13 mouse cellular contexts compared by ENCODE assay signal in the genomic region with DNA sequence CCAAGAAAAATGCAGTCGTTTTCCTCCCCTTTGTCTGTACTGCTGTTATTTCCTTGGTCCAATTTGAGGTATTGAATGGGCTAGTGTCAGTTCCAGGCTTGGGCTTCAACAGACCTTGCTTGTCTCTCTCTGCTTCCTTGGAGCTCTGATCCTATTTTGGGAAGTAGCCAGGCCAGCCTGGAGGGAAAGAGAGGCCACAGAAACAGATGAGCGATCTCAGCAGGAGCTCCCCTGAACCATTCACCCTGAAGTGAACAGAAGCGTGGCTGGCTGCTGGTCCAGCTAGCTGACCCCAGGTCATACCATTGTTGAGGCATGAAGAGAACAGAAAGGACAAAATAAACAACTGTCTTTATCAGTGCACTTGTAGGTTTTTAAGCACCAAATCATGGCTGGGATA. TPM values are rescaled to one million over a fixed set of nuclear protein-coding genes. Genes with fewer than 3 reads are reported as not detected.
DNase-seq lines count a peak whose midpoint lies in the region; ATAC-seq and TF ChIP-seq lines count a peak whose summit lies in the region.
"Had no signal": no experiment of that assay in that cellular context is flagged by ENCODE, and none has a peak within 500 bp of the region (broad histone marks: within the 10 kb centered on the region; RNA-seq: fewer than 3 reads in every experiment).

No protein-coding gene starts in this region.

- no peak for TF ChIP-seq CTCF in layer of hippocampus, adult 2 months (conservative IDR thresholded peaks at IDR 0.05)

- no peak overlapping the region for H3K4me3 ChIP-seq in intestine, embryonic 14.5 days (ENCODE audit: low read depth, low read length)
- no peak overlapping the region for H3K4me3 ChIP-seq in intestine, embryonic 16.5 days (ENCODE audit: low read length)
- no peak overlapping the region for H3K4me3 ChIP-seq in embryonic facial prominence, embryonic 10.5 days
- H3K4me3 ChIP-seq in limb, embryonic 13.5 days: no peak overlapping the region
- H3K4me3 ChIP-seq in layer of hippocampus, adult 2 months: no peak overlapping the region
- H3K4me3 ChIP-seq: myocyte had no signal

- H3K4me1 ChIP-seq in intestine, embryonic 14.5 days (replicated peaks; ENCODE audit: control insufficient read depth, insufficient read depth, low read length): peaks cover 25% of the 10 kb centered on the region
- peaks cover 36% of the 10 kb centered on the region for H3K4me1 ChIP-seq in intestine, embryonic 16.5 days (ENCODE audit: control insufficient read depth, insufficient read depth, low read length)
- H3K4me1 ChIP-seq in embryonic facial prominence, embryonic 10.5 days: peaks cover 45% of the 10 kb centered on the region
- peaks cover 30% of the 10 kb centered on the region for H3K4me1 ChIP-seq in limb, embryonic 13.5 days

- no peak for ATAC-seq in intestine, embryonic 14.5 days (replicated peaks; ENCODE audit: low FRiP score, low TSS enrichment, low read depth)
- no peak for ATAC-seq in intestine, embryonic 16.5 days
- no peak for ATAC-seq in limb, embryonic 13.5 days (ENCODE audit: low FRiP score, low read depth)
- ATAC-seq: activated CD4-positive, CD25-positive, alpha-beta regulatory T cell, adult 4 months had no signal

- H3K9ac ChIP-seq in intestine, embryonic 14.5 days (ENCODE audit: low read length): no peak overlapping the region
- H3K9ac ChIP-seq in intestine, embryonic 16.5 days (ENCODE audit: low read depth, low read length): no peak overlapping the region
- H3K9ac ChIP-seq in limb, embryonic 13.5 days: no peak overlapping the region

- no peak for DNase-seq in intestine, embryonic 14.5 days (ENCODE audit: low spot score)
- peak; percentile 94 for DNase-seq in Muller cell, postnatal 12 days (ENCODE audit: inconsistent ontology term)
- DNase-seq in embryonic facial prominence, embryonic 10.5 days (ENCODE audit: low spot score): peak; percentile 22
- DNase-seq in layer of hippocampus, adult 2 months (ENCODE audit: low spot score in 2 of 2): no peak
- no peak for DNase-seq in thymus, postnatal 36 days
- no peak for DNase-seq in frontal cortex, postnatal 36 days (ENCODE audit: low spot score in 2 of 2)
- DNase-seq: heart, postnatal 36 days; thymus, adult 2 months had no signal

- H3K27ac ChIP-seq in intestine, embryonic 14.5 days (ENCODE audit: low read depth): 0 out of 2 replicates have a peak overlapping the region, but pooled peaks have one; percentile 2
- no peak overlapping the region for H3K27ac ChIP-seq in intestine, embryonic 16.5 days (ENCODE audit: low read length)
- peak overlapping the region; percentile 57; the same call in 1 of the 2 replicates for H3K27ac ChIP-seq in embryonic facial prominence, embryonic 10.5 days (replicated peaks)
- 0 out of 2 replicates have a peak overlapping the region, but pooled peaks have one; percentile 33 for H3K27ac ChIP-seq in limb, embryonic 13.5 days
- H3K27ac ChIP-seq in layer of hippocampus, adult 2 months: no peak overlapping the region

- H3K27me3 ChIP-seq in intestine, embryonic 14.5 days (replicated peaks; ENCODE audit: control insufficient read depth, insufficient read depth, low read length): no peaks in the 10 kb centered on the region
- no peaks in the 10 kb centered on the region for H3K27me3 ChIP-seq in intestine, embryonic 16.5 days (replicated peaks; ENCODE audit: control insufficient read depth, insufficient read depth, low read length)
- no peaks in the 10 kb centered on the region for H3K27me3 ChIP-seq in embryonic facial prominence, embryonic 10.5 days (replicated peaks; ENCODE audit: low read depth, poor library complexity, severe bottlenecking)
- no peaks in the 10 kb centered on the region for H3K27me3 ChIP-seq in limb, embryonic 13.5 days
- H3K27me3 ChIP-seq: CH12.LX had no signal

- H3K4me2 ChIP-seq in intestine, embryonic 14.5 days (ENCODE audit: low read length): no peak overlapping the region
- H3K4me2 ChIP-seq in intestine, embryonic 16.5 days (ENCODE audit: low read depth, low read length): no peak overlapping the region
- H3K4me2 ChIP-seq in limb, embryonic 13.5 days (replicated peaks): no peak overlapping the region

- H3K36me3 ChIP-seq in intestine, embryonic 14.5 days (ENCODE audit: control insufficient read depth, insufficient read depth, low read length): no peaks in the 10 kb centered on the region
- H3K36me3 ChIP-seq in intestine, embryonic 16.5 days (ENCODE audit: control insufficient read depth, insufficient read depth, low read length): no peaks in the 10 kb centered on the region
- H3K36me3 ChIP-seq in embryonic facial prominence, embryonic 10.5 days (replicated peaks): no peaks in the 10 kb centered on the region
- H3K36me3 ChIP-seq in limb, embryonic 13.5 days: no peaks in the 10 kb centered on the region

- 38% methylated on average over 3 of the region's 3 CpGs for WGBS in intestine, embryonic 14.5 days
- 46% methylated on average over 3 of the region's 3 CpGs for WGBS in intestine, embryonic 16.5 days
- 9% methylated on average over 3 of the region's 3 CpGs for WGBS in embryonic facial prominence, embryonic 10.5 days
- 47% methylated on average over 3 of the region's 3 CpGs for WGBS in limb, embryonic 13.5 days

- no peaks in the 10 kb centered on the region for H3K9me3 ChIP-seq in intestine, embryonic 14.5 days (ENCODE audit: control insufficient read depth, low read length)
- H3K9me3 ChIP-seq in intestine, embryonic 16.5 days (ENCODE audit: control insufficient read depth, low read length): no peaks in the 10 kb centered on the region
- no peaks in the 10 kb centered on the region for H3K9me3 ChIP-seq in embryonic facial prominence, embryonic 10.5 days
- H3K9me3 ChIP-seq in limb, embryonic 13.5 days: no peaks in the 10 kb centered on the region

RNA-seq across cellular contexts. Expression of gene Tes, which starts 12.8 kb away (rescaled TPM):
- polyA plus RNA-seq in intestine, embryonic 14.5 days (2014; fragmentation: Nextera tagmentation; extraction: Ambion mirVana): 114 and 132 TPM in 2 replicates
- 90.1 and 97.0 TPM in 2 replicates for polyA plus RNA-seq in intestine, embryonic 16.5 days (2015; fragmentation: Nextera tagmentation; extraction: Ambion mirVana)
- 72.0 and 84.9 TPM in 2 replicates for polyA plus RNA-seq in embryonic facial prominence, embryonic 10.5 days (2016; fragmentation: Nextera tagmentation; extraction: Ambion mirVana)
- 95.0 and 96.8 TPM in 2 replicates for polyA plus RNA-seq in limb, embryonic 13.5 days (2015; fragmentation: Nextera tagmentation; extraction: Ambion mirVana)
- total RNA-seq in layer of hippocampus, adult 2 months (2021): 1 to 10 TPM; 1.8 to 2.8 TPM
- total RNA-seq: CH12.LX had no signal

Comparison
In these comparisons a context has a peak if more than half of its experiments do, and no peak if none do; other contexts are left out.
1. H3K27ac ChIP-seq: peak in intestine, embryonic 14.5 days (single experiment), embryonic facial prominence, embryonic 10.5 days (single experiment) and limb, embryonic 13.5 days (single experiment); none in intestine, embryonic 16.5 days (single experiment) and layer of hippocampus, adult 2 months (single experiment).
2. DNase-seq: peak in Muller cell, postnatal 12 days (single experiment) and embryonic facial prominence, embryonic 10.5 days (single experiment); none in intestine, embryonic 14.5 days (single experiment), layer of hippocampus, adult 2 months (0 of 2), thymus, postnatal 36 days (0 of 2) and frontal cortex, postnatal 36 days (0 of 2).